Mouse (Mus musculus) retina, embryonic 14.5 days (tissue): ENCODE data around the gene Ryr2.
A peak's percentile ranks its signal among the peaks of the same experiment; 100 is the strongest.

Source experiments
- DNase-seq: peaks from one replicate; pipeline ENCODE4 v3.0.0-alpha.2; 2015; ENCODE audit warnings: low spot score

The Ryr2 gene

DNA sequence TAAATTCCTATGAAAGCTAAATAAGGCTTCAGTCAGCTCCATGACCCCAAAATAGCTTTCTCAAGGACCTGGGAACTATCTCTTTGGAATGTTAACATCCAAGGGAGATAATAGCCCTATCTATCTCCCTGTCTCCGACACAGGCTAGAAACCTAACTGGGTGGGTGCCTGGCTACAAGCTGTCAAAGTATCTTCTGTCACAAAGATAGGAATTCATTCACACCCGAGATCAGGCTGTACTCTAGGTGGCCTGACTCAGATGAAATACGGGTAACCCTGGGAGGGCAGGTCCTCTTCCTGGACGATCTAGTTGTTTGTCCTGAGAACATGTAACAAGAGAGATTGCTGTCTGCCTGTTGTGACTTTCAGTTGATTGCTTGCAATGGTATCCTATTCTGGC is 69.9 kb downstream of the Ryr2 start:
- no peak for DNase-seq

DNA sequence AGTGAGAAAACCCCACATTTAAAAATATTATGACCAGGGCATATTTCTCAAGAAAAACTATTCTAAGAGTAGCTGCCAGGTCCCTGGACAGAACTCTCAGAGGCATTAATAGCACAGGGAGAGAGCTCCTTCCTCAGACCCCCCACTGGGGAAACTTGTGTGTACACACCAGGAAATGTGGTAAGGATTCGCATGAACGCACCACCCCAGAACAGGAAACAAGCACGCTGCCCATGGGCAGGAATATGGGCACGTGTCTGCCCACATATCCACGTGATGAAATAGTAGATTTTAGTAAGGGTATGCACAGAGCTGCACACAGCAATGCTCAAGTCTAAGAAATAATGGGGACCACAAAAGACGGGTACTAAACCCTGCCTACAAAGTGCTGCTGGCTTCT is 72.8 kb downstream of the Ryr2 start:
- DNase-seq: no peak

DNA sequence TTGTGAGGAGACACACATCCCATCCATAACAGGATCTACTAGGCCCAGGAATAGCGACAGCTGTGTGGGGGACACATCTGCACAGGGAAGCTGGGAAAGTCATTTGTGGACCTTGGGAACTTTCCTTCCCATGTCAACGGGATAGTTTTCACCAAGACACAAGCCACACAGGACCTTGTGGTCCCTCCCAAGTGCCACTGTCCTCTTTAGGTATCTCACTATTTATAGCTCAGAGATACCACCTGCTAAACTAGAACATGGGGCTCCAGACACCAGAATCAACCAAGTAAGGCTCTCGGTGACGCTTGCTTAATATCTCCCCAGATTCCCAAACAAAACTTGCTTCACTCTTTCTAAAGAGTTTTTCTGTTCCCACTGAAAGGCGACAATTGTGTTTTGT is 73.5 kb downstream of the Ryr2 start:
- DNase-seq: no peak

DNA sequence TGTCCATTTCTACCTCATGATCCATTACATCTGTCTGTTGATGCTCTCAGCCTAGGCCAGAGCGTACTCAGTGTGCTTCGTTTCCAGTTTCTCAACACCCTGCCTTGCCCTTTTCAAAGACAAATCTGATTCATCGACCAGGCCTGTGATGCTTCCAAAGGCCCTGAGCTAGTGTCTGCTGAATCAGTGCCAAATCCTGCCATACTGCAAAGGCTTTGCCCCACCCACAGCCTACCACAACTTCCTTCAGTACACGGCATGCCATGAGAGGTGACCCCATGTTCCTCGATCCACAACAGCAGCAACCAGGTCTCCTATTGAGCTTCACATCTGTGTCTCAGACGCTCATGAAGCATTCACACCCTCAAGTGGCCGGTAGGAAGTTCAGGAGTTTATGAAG is 76.9 kb downstream of the Ryr2 start:
- DNase-seq: no peak

DNA sequence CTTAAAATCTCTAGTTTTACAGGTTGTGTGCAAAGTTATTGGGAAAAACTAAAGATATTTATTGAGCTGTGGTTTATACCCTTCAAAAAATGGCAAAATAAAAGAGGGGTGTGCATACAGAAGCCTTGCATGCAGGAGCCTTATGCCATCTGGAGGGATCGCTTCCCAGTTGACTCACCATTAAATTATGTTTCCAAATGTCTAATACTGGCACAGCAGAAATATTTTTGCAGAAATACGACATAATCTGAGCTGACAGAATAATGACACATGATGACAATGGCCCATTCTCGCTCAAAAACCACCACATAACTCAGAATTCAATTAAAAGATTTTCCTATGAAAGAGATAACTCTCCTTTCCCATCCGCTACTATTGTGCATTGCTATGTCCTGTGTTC is 77.4 kb downstream of the Ryr2 start:
- no peak for DNase-seq

DNA sequence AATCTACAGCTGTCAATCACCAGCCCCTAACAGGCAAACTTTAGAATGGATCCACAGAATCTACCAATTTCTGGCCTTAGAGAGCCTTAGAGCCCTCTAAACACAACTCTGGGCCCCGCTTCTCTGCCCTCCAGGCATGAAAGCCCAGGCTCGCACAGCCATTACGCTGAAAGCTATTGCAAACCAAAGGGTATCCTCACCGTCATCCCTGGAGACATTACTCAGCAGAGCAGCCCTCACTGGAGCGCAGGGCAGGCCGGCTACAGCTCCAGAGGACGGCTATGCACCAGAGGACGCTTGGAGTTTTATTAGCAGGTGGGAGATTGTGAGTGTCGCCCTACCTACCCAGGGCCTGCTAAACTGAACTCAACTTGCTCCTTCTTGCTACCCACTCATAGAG is 88.7 kb downstream of the Ryr2 start:
- DNase-seq: peak; percentile 37

DNA sequence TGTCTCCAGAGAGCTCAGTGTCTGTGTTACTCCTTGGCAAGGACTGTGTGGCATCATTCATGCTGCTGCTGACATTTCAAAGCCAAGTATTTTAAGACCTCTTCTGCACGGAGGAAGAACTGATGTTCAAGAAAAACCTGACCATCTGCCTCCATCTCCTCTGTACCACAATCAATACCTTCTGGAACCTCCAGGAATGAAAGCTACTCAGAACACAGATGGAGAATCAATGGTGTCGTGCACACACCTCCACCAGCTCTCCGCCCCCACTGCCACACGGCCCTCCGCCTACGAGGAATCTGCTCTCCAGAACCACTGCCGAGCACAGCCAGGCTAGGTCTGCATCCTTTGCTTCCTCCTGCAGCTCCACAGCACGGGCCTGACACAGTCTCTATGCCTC is 92.8 kb downstream of the Ryr2 start:
- DNase-seq: no peak

DNA sequence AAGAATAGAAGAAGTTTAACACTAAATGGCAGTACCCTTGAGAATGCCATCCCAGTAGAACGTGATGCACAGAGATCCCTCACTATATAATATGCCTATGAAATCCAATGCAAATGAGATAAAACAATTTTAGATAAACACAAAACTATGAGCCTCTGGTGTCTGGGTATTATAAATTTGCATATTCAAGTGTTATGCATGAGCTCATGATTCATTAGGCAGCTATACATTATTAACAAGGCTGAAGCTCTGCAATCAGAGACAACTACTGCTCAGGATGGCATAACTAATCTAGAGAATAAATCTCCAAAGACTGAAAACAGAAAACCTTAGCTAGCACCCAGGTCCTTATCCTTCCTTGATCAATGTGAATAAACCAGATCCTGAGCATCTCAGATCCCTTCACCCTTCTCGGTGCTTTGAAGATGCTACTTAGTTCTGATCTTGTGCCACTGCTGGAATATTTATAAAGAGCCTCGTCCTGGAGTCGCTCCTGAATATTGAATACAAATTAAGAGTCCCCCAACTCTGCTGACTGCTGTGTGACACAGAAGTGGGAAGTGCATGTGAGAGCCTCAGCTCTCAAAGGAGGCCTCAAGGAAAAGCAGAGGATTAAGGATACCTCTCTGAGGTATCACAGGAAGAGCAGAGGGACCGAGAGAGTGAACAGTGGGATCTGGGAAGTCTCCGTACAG is 97.6 kb downstream of the Ryr2 start:
- DNase-seq: no peak

DNA sequence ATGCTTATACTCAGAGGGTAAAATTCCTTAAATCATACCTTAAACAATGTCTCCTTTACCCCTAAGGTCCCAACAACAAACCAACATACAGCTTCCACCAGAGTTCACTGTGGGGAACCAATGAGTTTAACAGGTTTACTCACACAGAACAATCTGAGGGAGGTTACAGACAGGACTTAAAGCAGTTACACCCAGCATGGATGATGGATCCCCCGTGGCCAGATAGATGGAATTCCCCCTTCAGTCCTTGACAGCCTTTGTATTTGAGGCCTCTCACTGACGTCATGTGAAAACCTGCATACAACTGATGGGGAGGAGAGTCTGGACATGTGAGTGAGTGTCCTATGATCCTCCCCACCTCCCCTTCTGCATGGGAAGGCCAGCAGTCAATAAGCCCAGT is 99.2 kb downstream of the Ryr2 start:
- no peak for DNase-seq

DNA sequence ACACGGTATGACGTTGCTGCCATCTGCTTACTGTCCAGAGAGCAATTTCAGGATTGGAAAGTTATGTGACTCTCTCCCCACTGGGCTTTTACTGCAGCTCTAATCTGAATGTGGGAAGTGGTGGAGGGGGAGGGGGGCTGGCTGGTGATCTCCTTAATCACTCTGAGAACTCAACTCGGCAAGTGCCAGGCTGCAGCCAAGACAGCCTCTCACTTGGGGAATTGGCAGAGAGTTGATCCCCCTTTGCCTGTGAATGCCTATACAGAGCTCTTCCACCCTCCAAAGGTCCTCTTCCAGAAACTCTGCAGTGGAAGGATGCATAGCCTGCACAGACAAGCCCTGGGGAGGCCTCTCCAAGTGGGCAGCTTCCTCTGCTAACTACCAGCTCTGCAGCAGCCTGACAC is 104.9 kb downstream of the Ryr2 start:
- DNase-seq: no peak

DNA sequence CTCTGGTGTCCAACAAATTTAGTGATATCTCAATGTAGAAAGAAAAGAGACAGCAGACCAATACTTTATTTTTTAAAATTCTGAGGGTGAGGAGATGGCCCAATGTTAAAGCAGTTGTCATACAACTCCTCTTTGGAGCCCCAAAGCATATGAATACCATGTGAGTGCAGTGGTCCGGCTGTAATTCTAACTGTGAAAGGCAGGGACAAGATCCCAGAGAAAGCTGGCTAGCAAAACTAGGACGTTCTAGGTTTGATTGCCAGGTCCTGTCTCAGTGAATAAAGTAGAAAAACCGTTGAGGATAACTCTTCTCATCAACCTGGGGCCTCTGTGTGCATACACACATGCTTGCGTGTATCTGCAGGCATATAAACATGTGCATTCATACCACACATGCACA is 106.9 kb downstream of the Ryr2 start:
- DNase-seq: no peak

DNA sequence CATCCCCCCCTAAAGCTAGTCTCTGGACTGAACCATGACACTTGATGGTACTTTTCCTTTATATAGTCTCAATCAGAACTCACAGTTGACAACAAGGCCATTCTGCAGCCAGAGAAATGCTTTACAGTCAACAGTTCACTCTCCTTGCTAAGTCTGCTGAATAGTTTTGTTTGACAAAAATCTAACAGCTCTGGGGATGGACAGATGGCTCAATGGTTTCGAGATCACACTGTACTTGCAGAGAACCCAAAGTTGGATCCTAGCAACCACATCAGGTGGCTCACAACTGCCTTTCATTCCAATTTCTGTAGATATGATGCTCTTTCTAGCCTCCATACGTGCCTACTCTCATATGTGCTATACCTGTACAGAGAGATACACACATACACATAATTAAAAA is 109.4 kb downstream of the Ryr2 start:
- no peak for DNase-seq

DNA sequence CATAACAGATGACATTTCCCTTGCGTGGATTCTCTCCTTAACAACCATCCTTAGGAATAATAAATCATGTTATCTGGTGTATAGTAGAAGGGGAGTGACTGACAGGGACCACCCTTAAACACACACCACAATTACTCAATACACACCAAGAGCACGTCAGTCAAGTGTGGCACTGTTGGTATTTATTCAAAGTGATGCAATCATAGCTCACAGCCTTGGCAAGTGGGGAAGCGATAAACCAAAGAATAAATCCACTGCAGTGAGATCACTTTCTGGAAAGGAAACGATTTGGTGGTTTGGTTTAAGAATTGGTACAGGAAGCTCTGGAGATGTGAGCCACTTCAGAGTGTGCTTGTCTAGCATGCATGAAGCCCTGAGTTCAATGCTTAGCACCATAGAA is 119.2 kb downstream of the Ryr2 start:
- DNase-seq: no peak

DNA sequence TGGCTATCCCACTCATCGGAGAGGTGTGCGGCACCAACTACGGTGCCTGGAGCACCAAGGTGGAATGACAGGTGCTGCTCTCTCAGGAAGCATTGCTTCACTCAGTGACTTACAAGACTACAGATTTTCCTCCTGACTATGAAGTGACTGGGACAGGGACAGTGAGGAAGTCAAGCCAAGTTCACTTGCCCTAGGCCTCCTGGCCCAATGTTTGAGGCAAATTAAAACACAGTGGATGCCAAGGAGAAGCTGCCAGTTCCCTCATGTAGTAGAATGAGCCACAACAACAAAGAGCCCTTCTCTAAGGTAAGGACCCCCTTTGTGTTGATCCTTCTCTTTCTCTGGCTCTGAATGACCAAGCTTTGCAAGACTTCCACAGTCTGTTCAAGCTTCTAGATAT is 121.7 kb downstream of the Ryr2 start:
- DNase-seq: no peak

DNA sequence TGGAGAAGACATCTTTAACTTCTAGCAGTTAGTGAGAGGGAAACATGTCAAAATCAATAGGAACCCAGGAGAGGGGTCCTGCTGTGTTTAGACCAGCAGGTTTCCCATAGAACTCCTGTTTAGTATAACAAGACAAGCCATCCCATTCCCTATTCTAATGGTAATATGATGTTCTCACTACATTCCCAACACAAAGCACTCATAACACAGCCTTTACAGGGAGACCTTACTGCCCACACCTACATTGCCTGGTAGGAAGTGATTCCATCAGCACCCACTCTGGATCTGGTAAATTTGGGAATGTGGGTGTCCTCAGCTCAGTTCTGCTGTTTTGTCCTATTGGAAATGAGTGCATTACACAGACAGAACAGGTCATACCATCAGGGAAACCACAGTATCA is 127.7 kb downstream of the Ryr2 start:
- no peak for DNase-seq

DNA sequence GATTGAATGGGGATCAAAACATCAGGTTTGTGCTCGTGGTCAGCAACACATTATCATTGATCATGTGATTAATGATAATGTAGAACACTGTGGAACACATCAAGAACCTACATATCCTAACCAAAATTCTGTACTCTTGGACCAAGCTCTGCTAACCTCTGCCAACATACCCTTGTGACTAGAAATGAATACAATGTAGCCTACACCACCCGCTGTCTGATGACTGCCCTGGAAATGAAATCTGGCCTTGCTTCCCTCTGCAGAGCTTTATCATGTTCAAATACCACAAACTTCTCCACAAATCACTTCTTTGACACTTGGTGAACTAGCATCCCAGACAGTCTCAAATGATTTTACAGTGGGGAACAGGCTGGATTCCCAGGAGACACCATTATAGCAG is 128.4 kb downstream of the Ryr2 start:
- no peak for DNase-seq

DNA sequence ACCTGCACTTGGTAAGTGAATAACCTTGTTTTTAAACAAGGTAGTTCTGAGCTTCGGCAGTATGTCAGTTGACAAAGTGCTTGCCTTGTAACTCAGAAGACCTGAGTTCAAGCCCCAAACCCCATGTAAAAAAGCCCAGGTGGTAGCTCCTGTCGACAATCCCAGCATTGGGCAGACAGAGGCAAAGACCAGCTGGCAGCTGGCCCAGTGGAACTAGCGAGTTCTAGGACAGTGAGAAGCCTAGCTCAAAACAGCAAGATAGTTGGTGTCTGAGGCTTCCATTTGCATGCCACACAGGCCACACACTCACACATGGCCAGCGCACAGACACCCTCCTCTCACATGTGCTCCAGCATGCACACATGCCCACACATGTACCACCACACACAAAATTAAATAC is 129.1 kb downstream of the Ryr2 start:
- DNase-seq: no peak

DNA sequence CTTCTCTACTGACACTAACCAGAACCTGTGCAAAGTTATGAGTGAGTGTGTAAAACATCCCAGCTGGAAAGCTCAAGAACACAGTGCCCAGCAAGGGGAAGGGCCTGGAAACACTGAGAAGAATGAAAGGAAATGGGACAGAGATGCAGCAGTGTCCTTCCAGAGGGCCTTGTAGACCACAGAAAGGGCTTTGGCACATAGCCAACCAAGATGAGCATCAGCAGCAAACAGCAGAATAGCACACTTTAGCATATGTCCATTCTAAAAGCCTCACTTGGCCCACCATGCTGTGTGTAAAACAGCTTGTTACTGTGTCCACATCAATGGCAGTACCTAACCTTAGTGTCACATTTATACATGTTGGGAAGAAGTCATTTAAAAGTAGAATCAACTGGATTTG is 142.4 kb downstream of the Ryr2 start:
- DNase-seq: no peak

DNA sequence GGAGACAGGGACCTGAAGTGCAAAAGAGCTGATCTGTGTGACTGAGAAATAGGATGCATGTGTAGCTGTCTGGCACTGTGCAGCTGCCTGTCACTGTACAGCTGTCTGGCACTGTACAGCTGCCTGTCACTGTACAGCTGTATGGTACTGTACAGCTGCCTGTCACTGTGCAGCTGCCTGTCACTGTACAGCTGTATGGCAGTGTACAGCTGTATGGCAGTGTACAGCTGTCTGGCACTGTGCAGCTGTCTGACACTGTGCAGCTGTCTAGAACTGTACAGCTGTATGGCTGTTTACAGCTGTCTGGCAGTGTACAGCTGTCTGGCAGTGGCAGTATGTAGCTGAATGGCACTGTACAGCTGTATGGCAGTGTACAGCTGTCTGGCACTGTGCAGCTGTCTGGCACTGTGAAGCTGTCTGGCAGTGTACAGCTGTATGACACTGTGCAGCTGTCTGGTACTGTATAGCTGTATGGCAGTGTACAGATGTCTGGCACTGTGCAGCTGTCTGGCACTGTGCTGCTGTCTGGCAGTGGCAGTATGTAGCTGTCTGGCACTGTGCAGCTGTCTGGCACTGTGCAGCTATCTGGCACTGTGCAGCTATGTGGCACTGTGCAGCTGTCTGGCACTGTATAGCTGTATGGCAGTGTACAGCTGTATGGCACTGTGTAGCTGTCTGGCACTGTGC is 147.1 kb downstream of the Ryr2 start:
- DNase-seq: no peak

DNA sequence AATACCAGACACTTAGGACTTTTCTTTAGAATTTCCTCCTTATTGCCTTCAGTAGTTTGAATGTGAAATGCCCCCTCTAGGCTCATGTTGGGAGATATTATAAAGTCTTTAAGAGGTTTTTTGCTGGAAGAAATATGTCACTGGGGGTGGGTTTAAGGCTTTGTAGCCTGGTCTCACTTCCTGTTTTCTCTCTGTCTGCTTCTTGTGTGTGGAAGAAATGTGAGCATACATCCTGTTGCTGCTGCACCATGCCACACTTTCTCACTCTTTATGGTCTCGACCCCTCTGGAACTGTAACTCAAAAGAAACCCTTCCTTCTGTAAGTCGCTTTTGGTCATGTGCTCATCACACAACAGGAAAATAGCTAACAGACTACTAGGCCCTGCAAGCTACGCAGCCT is 147.9 kb downstream of the Ryr2 start:
- no peak for DNase-seq

DNA sequence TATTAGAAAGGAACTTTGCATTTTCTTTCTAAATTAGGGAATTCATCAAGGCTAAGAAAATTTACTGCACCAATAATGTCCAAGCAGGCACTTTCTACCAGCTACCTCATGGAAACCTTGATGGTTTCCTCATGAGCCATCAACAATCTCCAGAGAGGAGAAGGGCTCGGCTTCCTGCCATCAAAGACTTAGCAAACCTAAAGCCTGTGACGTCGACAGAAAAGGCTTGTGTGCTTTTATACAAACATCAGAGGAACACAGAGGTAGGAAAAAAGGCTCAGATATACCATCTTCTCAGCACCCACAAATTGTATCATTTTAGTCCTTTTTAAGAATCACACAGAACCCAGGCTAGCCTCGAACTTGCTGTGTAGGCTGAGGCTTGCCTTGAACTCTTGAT is 148.5 kb downstream of the Ryr2 start:
- no peak for DNase-seq

DNA sequence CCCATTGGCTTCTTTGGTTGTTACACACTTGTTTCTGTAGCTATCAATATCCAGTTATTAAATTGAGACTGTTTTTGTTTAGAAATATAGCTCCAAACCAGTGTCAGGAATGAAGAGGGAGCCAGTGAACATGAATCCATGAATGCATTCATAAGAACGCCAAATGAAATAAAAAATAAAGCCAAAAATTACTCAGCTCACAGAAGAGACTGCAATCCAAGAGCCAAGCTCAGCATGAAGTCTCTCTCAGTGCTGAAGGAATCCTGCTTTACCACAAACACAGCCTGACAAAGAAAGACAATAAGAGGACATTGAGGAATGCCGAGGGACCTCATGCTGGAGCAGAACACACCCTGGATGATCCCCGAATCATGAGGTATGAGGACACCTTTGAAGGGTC is 154.8 kb downstream of the Ryr2 start:
- no peak for DNase-seq

DNA sequence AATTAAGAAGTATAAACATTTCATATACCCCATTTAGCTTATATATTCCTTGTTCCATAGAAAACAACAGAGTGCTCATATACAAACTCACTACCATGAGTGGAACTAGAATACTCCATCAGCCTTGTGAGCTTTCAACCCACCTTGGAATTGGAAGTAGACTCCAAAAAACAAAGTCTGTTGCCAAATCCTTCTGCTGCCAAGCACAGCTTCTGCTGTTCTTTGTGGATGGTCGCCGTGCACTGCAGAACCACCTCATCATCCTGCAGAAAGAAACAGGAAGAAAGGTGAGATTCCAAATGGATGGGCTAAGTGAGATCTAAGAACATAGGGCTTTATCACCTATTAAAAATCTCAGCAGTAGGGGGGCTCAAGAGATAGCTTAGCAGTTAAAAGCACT is 161.0 kb downstream of the Ryr2 start:
- DNase-seq: no peak

DNA sequence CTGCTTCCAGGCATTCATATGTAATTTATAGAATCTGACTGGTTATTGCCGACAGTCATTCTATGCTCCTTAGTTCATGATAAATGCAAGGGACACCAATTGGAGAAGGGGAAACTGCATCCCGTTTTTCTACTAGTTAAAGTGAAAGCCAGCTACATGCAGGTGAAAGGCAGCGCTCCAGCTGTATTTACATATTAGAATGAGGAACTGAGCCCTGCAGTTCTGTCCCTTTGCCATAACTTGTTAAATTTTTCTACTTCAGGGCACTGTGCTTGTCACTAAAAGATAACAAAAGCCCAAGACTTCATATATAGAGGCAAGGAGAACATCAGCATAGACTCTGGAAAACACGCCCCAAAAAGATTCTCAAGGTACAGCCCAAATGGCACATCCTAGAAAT is 165.0 kb downstream of the Ryr2 start:
- no peak for DNase-seq
